Mouse (Mus musculus): ENCODE results near the gene Gm7358. TPM values are rescaled to one million over a fixed set of nuclear protein-coding genes. Genes with fewer than 3 reads are reported as not detected.

Gm7358 gene
- polyA plus RNA-seq (2012) = not detected in 2 replicates

GRCm38 (mm10) chr17:14059431-14059830, at the start of gene Gm7358:
TSS of gene Gm7358 (minus strand) at chr17:14059531.

Other genes starting within 250 kb of the Gm7358 start
- not detected in 2 replicates for gene Gm7168, start 111.2 kb downstream of the Gm7358 start, polyA plus RNA-seq (2012)
- gene Gm7356, start 55.8 kb downstream of the Gm7358 start, polyA plus RNA-seq (2012) = not detected in 2 replicates
- not detected in 2 replicates for gene Dact2, start 144.8 kb upstream of the Gm7358 start, polyA plus RNA-seq (2012)
- gene Smoc2, start 220.0 kb upstream of the Gm7358 start, polyA plus RNA-seq (2012) = 0.14 TPM in 1 of 2 replicates, not detected in the other

Measured in megakaryocyte-erythroid progenitor cell, adult 5 weeks (primary cell).